Mouse (Mus musculus) liver, adult 2 months (tissue): ENCODE data around the gene Fxyd7. TPM values are rescaled to one million over a fixed set of nuclear protein-coding genes. Genes with fewer than 3 reads are reported as not detected.

Experiments
- DNase-seq: peaks from one replicate; pipeline ENCODE4 v3.0.0-alpha.2; 2011; ENCODE audit warnings: low read depth, low spot score; ENCODE audit errors: extremely low read depth
- H3K27ac ChIP-seq: fragments of 200-500 bp; replicated peaks from 2 replicates; pipeline ENCODE4 v1.5.1; 2012; ENCODE audit warnings: low read depth, mild to moderate bottlenecking, control low read depth, inconsistent platforms, low read length; ENCODE audit not compliant: insufficient read depth
- H3K27me3 ChIP-seq: fragments of 200-500 bp; 2 replicates; pipeline ENCODE4 v1.6.1; 2012; ENCODE audit warnings: mild to moderate bottlenecking, moderate library complexity, low read length, inconsistent platforms; ENCODE audit not compliant: control insufficient read depth, insufficient read depth
- H3K36me3 ChIP-seq: fragments of 200-500 bp; 2 replicates; pipeline ENCODE4 v1.6.1; 2012; ENCODE audit warnings: low read length, inconsistent platforms; ENCODE audit not compliant: control insufficient read depth, insufficient read depth
- H3K4me1 ChIP-seq: fragments of 200-500 bp; 2 replicates; pipeline ENCODE4 v1.6.1; 2011; ENCODE audit warnings: low read length; ENCODE audit not compliant: control insufficient read depth, insufficient read depth
- H3K4me3 ChIP-seq: fragments of 200-500 bp; 2 replicates; pipeline ENCODE4 v1.5.1; 2011; ENCODE audit warnings: low read depth, mild to moderate bottlenecking, control low read depth, low read length, moderate library complexity; ENCODE audit not compliant: insufficient read depth
- H3K79me2 ChIP-seq: fragments of 200-500 bp; 2 replicates; pipeline ENCODE4 v1.6.1; 2012; ENCODE audit warnings: inconsistent platforms, mild to moderate bottlenecking, low read length, moderate library complexity; ENCODE audit not compliant: control insufficient read depth, insufficient read depth
- H3K9ac ChIP-seq: fragments of 200-500 bp; 2 replicates; pipeline ENCODE4 v1.6.1; 2012; ENCODE audit warnings: low read depth, mild to moderate bottlenecking, control low read depth, inconsistent platforms, low read length
- CTCF ChIP-seq: fragments of 200-500 bp; IDR thresholded peaks from 2 replicates; pipeline ENCODE4 v1.5.1; 2011; ENCODE audit warnings: low read depth, low read length, control low read depth
- POLR2A ChIP-seq: fragments of 200-500 bp; IDR thresholded peaks from 2 replicates; pipeline ENCODE4 v1.6.1; 2011; ENCODE audit warnings: low read length, control low read depth; ENCODE audit not compliant: insufficient read depth; ENCODE audit errors: extremely low read depth
- WGBS: fragments of 180-500 bp; shearing (Covaris S2); methylation state at CpG from one replicate; pipeline ENCODE4 v1.1.7; 2018; 5-methylcytosine and 5-hydroxymethylcytosine counted together
- polyA plus RNA-seq: library from polyadenylated mRNA; depleted of rRNA; stranded (reverse); fragments of >200 nt; gene quantifications from 2 replicates; pipeline ENCODE4 v1.2.3, GENCODE M21; 2012
- total RNA-seq: library from RNA; depleted of rRNA; stranded (reverse); fragments of >200 nt; gene quantifications from 2 replicates; pipeline ENCODE4 v1.2.3, GENCODE M21; 2014

Fxyd7 gene
- total and polyA plus RNA-seq, 2 experiments = 0.92 TPM; not detected in 1

GRCm38 (mm10) chr7:31079670-31080069, 28.4 kb upstream of the Fxyd7 start:
- H3K4me1 ChIP-seq = peaks cover 23% of the 10 kb centered on the region
- TF ChIP-seq POLR2A (no peak), CTCF (no peak)
- H3K9ac ChIP-seq = no peak overlapping the region
- no peak overlapping the region for H3K4me3 ChIP-seq
- H3K36me3 ChIP-seq = no peaks in the 10 kb centered on the region
- WGBS = 69% methylated on average over 8 of the region's 8 CpGs
- peak; percentile 87 for DNase-seq
- peak overlapping the region; percentile 58; the same call in 1 of the 2 replicates for H3K27ac ChIP-seq
- H3K79me2 ChIP-seq = no peaks in the 10 kb centered on the region
- H3K27me3 ChIP-seq = no peaks in the 10 kb centered on the region

DNA sequence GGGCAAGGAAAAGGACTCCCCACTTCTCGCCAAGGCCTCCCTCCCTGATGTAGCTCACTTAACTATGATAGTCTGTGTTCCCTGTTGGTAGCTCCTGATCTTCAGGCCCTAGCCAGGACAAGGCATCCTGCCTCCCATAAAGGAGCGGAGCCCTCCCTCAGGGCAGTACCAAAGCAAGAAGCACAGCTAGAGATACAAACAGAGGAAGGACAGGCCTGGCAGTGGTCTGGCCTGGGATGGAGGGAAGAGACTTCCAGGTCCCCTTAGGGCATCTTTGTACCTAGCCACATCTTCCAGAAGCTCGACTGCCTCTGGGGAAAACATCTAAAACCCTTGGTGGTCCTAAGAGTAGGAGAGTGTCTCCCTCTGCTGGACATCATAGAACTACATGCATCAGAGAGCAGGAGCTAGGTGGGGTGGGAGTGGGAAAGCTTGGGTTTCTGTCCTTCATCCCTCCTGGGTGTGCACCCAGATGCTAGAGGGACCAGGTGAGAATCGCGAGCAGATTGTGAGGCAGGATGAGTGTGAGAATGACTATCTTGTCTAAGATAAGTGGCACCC, 26.7 kb upstream of the Fxyd7 start:
- DNase-seq = no peak
- 52% methylated on average over 5 of the region's 5 CpGs for WGBS

DNA sequence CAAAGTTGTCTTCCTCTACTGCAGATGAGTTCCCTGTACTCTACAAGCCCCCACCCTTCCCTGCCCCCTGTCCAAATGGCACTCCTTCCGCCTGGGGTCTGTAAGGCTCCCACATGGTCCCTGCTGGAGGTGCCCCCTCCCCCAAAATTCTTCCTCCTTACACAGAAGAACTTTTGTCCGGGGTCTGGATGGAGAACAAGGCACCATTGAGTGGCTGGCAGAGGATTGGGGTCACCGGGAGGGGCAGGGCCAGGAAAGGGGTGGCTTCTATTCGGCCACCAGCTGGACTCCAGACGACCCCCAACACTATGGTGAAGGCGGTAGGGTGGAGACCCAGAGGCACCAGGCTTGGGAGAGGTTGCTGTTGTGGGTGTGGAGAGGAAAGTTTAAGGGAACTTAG, 26.2 kb upstream of the Fxyd7 start:
- TF ChIP-seq POLR2A (no peak), CTCF (no peak)
- Histone ChIP-seq H3K27ac (no peak overlapping the region), H3K79me2 (no peaks in the 10 kb centered on the region), H3K4me3 (no peak overlapping the region), H3K36me3 (no peaks in the 10 kb centered on the region), H3K9ac (no peak overlapping the region), H3K4me1 (peaks cover 8% of the 10 kb centered on the region), H3K27me3 (no peaks in the 10 kb centered on the region)
- no peak for DNase-seq
- WGBS = 78% methylated on average over 6 of the region's 6 CpGs

More for the DNA sequence above, 26.7 kb upstream of the Fxyd7 start:
- Histone ChIP-seq H3K27me3 (no peaks in the 10 kb centered on the region), H3K4me3 (no peak overlapping the region), H3K36me3 (no peaks in the 10 kb centered on the region), H3K27ac (no peak overlapping the region), H3K9ac (no peak overlapping the region), H3K79me2 (no peaks in the 10 kb centered on the region), H3K4me1 (peaks cover 10% of the 10 kb centered on the region)
- TF ChIP-seq CTCF (peak; percentile 55), POLR2A (no peak)

DNA sequence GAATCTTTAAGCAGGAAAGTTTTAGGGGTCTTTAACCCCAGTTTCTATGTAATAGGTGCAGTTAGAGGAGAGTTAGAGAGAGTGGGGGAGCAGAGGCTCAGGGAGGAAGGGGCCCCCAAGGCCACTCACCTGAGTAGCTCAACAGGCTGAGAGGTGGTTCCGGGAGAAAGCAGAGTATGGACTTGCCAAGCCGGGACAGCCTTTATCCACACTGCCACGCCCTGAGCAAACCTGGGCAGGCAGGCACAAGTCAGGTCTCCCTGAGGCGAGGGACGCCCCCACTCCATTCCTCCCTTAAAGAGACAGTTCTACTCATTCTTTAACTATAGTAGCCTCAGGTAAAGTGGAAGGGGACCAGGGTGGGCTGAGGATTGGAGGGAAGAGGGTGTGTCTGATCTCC, 25.2 kb upstream of the Fxyd7 start, which contains the start of gene Fxyd3:
Fxyd3 (minus strand) TSS at position 213 of the 400 bp plus-strand sequence.
- H3K79me2 ChIP-seq = no peaks in the 10 kb centered on the region
- no peak within 1 kb of the TSS for H3K9ac ChIP-seq
- H3K4me3 ChIP-seq = no peak within 1 kb of the TSS
- peaks cover 8% of the 10 kb centered on the region for H3K4me1 ChIP-seq
- H3K36me3 ChIP-seq = no peaks in the 10 kb centered on the region
- H3K27ac ChIP-seq = no peak within 1 kb of the TSS
- WGBS = 48% methylated on average over 5 of the region's 5 CpGs
- no peak for DNase-seq
- TF ChIP-seq CTCF (no peak), POLR2A (no peak)
- H3K27me3 ChIP-seq = no peaks in the 10 kb centered on the region

- TF ChIP-seq CTCF = no peak
- H3K4me1 ChIP-seq = peaks cover 2% of the 10 kb centered on the region; the same call in 1 of the 2 replicates
- no peaks in the 10 kb centered on the region for H3K36me3 ChIP-seq
- no peak for DNase-seq
- H3K27ac ChIP-seq = no peak overlapping the region
- H3K9ac ChIP-seq = no peak overlapping the region
- H3K79me2 ChIP-seq = no peaks in the 10 kb centered on the region
- H3K4me3 ChIP-seq = no peak overlapping the region
- WGBS = 69% methylated on average over 5 of the region's 5 CpGs
- no peaks in the 10 kb centered on the region for H3K27me3 ChIP-seq
These were observed 23.4 kb upstream of the Fxyd7 start for GRCm38 (mm10) chr7:31074713-31075069.

DNA sequence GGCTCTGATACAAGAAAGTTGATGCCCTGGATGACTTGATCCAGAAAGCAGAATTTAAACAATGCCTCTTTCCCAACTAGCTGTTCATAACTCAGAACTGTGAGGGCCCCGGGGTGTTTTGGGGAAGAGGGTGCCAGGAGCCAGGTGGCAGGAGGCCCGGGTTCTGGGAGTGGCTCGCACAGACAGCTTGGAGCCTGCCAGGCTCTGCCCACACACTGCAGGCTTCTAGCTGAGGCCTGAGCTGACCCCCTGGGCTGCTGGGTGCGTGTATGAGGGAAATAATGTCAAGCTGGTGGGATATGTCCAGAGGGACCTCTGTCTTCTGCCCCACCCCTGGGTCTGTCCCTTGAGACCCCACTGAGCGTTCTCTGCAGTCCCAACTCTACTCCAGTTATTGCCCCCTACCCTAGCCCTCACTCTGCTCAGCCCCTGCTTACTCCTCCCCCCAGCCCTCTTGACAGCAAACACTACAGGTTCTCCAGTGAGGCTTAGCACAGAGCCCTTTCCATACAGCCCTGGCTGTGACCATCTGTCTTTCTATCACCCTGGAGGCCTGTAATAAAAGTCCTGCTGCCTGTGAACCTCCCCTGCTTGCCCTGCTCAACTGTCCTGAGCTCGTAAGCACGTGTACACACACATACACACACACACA, 22.9 kb upstream of the Fxyd7 start:
- 46% methylated on average over 7 of the region's 7 CpGs for WGBS
- H3K27me3 ChIP-seq = no peaks in the 10 kb centered on the region
- H3K27ac ChIP-seq = no peak overlapping the region
- DNase-seq = no peak
- no peak overlapping the region for H3K4me3 ChIP-seq
- no peak overlapping the region for H3K9ac ChIP-seq
- no peaks in the 10 kb centered on the region for H3K36me3 ChIP-seq
- no peaks in the 10 kb centered on the region for H3K79me2 ChIP-seq
- TF ChIP-seq CTCF = no peak
- TF ChIP-seq POLR2A = no peak
- no peaks in the 10 kb centered on the region for H3K4me1 ChIP-seq
